Mouse (Mus musculus) gastrocnemius, postnatal 25 days (tissue): ENCODE results near the gene Gba2. TPM values are rescaled to one million over a fixed set of nuclear protein-coding genes. Genes with fewer than 3 reads are reported as not detected.

ENCODE experiments used
- DNase-seq: peaks from one replicate; pipeline ENCODE4 v3.0.0; 2022
- total RNA-seq, 2 experiments: library from RNA; stranded (reverse); gene quantifications; 1 replicate in 1 of 2; 2 replicates in 1 of 2; pipeline ENCODE4 v1.2.3; 2021

Gene Gba2
- total RNA-seq, 2 experiments from 2014 or later = 5.5 to 6.1 TPM

DNA sequence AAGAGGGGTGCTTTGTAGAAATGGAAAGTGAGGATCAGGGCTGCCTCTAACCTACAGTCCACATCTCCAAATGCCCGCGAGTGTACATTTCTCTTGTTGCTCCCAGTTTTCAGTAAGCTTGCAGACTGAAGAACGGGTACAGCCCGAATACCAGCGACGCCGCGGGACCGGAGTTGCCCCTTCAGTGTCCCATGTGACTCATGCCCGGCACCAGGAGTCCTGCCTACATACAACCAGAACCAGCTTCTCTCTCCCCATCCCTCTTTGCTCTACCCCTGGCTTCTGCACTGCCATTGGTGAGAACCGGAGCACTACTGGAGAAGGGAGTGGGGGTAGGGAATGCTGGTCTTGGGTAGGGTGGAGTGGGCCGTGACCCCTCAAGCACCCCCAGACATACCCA lies 2.7 kb upstream of the Gba2 start:
- DNase-seq = no peak

GRCm38 (mm10) chr4:43580721-43581120 lies 2.0 kb upstream of the Gba2 start:
- no peak for DNase-seq

DNA sequence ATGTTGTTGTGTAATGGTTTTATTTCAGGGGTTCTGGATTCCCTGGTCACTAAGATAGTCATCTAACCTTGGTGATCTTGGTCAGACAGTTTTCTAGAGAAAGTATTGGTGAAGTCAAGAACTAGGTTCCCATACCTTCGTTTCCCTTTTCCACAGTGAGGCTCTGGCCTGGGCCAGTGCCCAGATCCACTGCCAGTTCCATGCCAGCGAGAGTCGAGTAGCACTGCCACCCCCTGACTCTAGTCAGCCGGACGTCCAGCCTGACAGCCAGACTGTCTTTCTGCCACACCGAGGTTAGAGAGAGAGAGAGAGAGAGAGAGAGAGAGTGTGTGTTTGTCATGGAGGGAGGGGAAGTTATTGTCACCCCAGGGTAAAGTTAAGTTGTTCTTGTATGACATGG lies 1.1 kb upstream of the Gba2 start:
- DNase-seq = peak; percentile 11

GRCm38 (mm10) chr4:43579256-43579655 lies 583 bp upstream of the Gba2 start:
- no peak for DNase-seq

DNA sequence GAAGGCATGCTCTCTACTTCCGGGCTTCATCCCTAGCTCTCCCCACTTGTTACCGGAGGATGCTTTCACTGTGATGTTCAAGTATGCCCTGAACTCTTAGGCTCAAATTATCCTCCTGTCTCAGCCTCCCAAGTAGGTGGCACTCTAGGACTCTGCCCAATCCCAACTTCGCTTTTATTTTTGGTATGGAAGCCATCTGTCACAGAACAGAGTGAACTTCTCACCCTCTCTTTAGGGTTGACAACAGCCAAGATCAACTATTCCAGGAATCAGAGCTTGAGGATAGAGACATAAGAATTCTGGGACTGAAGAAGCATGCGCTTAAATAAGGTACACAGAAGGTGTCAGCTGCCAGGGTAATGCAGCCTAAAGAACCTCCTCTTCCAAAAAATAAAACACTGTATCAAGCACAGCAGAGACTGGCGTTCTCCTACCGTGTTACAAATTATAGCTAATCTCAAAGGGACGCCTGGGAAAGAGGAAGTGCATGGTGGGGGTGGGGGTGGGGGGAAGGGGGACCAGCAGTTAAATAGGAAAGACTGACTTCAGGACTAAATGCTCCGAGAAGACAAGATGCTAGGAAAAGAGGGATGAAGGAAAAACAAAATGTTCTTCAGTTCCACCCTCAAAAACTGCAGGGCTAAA lies 1.3 kb downstream of the Gba2 start:
- DNase-seq = no peak

DNA sequence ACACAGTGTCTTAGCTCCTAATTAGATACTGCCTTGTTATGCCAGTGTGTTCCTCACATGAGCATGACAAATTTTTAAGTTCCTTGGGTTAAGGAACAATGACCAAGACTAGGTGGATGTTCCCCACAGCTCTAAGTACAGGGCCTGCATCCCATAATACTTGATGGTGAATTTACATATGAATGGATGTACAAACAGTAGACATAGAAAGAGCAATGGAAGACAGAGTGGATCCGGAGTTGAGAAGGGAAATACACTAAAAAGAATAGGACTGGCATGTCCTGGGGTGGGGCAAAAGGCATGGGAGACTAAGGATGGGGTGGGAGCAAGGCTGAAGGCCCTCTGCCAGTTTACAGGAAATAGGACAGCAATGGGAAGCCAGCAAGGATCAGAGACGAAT lies 3.3 kb downstream of the Gba2 start:
- no peak for DNase-seq

DNA sequence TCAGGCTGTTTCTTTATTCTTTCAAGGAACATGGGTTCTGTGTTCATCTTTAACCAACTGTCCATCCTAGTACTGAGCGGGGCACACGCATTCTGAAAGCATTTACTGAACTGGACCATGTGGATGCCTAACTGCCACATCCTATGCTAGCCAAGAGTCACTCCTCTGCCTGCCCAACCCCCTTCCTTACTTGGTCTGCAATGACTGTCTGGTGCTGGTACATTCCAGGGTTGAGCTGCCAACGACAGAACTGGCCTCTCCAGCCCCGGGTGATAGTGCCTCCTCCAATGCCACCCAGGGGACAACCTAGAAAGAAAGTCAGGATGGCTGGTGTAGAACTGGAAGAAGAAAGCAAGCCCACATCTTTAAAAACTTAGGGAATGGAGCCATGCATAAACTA lies 5.1 kb downstream of the Gba2 start:
- no peak for DNase-seq

DNA sequence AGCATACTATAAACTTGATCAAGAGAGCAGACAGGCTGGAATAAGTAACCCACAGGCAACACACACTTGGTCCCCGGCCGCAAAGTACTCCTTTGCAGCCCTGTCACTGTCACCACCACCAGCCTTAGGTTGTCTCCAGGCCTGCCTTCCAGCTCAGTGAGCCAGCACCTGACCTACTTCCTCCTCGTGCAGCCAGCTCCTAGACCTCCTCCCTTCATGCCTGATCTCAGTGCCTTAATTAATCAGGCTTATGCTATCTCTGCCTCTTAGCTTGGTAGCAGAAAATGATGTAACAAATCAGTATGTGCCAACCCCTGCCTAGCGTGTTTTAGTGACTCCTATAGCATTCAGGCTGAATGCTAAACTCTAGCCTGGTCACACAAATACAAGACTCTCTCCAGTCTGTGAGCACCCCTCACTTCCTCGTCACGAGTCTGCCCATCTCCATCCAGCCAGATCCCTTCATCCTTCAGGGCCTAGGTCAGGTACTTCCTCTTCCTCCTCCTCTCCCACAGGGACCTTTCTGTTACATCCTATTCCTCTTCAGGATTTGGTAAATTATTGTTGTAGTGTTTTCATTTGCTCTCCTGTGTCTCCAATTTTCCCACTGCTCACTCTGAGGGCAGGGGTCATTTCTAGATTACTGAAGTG lies 7.2 kb downstream of the Gba2 start:
- no peak for DNase-seq

- no peak for DNase-seq
Measured at GRCm38 (mm10) chr4:43567140-43567539, 11.5 kb downstream of the Gba2 start.

- no peak for DNase-seq
Measured at GRCm38 (mm10) chr4:43564231-43564630, 14.4 kb downstream of the Gba2 start.

GRCm38 (mm10) chr4:43563601-43563875 lies 15.1 kb downstream of the Gba2 start:
- DNase-seq = no peak

DNA sequence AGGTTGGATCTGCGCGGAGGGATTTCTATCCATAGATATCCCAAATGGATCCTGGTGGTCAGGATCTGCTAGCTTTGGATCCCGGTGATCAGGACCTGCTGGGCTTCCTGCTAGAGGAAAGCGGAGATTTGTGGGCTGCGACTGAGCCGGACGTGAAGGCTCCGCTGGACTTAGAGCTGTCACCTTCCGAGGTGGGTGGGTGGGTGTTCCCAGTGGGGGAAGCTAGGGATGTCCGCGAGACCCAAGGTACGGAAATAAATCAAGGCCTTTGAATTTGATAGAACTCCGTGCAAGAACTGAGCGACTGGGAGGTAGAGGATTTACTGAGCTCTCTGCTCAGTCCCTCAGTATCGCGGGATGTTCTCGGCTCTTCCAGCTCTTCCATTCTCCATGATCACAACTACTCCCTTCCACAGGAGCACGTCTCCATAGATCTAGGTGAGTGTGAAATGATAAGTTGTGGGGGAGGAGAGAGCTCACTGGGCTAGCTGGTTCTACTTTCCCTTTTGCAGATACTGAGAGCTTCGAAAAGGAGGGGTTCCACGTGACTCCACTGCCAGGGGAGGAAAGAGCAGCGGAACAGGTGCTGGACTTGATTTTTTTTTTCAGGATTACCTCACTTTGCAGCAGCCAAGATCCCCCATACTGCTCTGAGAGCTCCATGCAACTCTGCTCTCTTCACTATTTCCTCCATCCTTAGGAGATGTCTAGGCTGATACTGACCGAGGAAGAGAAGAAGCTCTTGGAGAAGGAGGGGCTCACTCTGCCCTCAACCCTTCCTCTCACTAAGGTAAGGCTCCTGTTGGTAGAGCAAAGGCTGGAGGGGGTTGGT lies 15.7 kb downstream of the Gba2 start:
- DNase-seq = no peak

- DNase-seq = peak; percentile 93
Measured at GRCm38 (mm10) chr4:43561997-43562768, 16.5 kb downstream of the Gba2 start, which contains the start of the genes Creb3 and Tln1. Creb3 (plus strand) TSS chr4:43562332. Tln1 (minus strand) TSS chr4:43562691.

DNA sequence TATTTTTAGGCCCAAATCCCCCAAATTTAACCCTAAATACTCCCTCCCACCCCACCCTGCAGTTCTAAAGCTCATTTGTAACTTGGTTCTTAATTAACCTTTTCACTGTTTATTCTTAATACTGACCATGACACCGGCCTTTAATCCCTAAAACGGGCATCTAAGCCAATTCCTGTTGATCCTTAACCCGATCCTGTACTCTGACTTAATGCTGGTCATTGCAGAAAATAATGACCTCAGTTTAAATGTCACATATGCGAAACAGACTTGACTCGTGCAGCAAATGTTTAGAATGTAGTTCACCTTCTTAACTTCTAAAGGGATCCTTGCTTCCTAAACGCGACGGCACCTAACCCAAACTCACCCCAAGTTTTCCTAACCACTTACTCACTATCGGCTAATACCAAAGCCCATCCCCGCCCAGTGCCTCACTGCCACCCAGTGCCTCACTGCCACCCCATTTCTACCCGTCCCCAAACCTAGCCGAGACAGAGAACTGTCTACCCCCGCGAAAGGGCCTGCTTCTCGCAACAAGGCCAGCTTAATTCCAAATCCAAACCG lies 17.2 kb downstream of the Gba2 start:
- no peak for DNase-seq

DNA sequence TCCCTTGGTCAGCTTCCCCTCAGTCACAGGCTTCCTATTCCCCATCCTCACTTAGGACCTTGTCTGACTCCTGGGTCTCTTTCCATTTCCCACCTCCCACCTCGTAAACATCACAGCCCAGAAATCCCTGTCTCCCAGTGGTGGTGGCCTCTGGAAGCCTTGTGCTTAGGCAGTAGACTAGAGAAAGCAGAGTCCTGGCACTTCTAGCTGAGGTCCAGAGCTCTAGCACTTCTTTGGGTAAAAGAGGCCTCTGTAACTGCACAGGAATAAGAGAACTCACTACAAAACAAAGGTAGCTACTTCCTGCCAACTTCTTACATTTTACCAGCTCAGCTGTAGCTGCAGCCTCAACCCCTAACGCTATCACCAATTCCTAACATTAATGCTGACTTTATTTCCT lies 17.7 kb downstream of the Gba2 start:
- no peak for DNase-seq

DNA sequence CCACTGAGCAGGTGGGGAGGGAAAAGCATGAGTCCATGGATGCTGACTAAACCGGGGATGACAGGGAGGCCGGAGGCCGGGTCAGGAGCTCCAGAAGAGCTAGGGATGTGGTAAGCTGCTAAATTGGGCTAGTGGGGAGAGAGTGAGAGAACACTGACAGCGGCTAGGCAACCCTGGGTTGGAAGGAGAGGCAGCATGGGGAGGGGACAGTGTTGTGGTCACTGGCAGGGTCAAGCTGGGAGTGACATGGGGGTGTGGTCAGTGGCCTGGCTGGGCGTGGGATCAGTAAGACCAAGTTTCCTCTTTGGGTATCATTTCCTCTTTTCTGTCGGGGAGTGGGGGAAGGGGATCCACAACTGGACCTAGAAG lies 18.4 kb downstream of the Gba2 start:
- peak; percentile 65 for DNase-seq

DNA sequence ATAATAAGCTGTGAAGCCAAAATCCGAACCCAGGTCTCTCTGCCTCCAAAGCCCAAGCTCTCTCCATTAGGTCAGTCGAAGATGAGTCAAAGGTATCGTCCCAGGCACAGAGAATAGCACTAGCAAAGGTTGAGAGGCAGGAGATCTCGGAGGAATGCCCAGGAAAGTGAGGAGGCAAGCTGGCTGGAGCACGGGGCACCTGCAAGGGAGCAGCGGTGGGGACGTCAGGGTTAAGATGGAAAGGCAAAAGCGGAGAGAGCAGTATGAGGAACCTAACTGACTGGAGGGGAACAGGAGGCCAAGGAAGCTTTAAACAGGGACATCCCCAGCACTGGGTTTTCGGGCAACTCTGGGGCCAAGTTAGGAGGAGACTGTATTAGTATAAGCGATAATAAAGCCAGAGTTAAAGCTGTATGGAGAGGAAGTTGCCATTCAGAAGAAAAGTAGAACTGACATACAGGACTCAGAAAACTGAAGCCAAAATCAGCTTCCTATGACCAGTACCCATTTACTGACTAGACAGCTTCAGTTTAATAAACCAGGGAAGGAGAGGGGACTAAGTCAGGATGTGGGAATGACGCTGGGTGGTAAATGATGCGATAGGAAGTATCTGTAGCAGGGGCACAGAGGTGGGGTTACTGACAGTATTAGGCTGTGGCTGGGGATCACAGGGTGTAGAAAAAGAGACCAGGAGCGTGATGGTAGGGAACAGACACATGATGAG lies 19.0 kb downstream of the Gba2 start:
- no peak for DNase-seq

DNA sequence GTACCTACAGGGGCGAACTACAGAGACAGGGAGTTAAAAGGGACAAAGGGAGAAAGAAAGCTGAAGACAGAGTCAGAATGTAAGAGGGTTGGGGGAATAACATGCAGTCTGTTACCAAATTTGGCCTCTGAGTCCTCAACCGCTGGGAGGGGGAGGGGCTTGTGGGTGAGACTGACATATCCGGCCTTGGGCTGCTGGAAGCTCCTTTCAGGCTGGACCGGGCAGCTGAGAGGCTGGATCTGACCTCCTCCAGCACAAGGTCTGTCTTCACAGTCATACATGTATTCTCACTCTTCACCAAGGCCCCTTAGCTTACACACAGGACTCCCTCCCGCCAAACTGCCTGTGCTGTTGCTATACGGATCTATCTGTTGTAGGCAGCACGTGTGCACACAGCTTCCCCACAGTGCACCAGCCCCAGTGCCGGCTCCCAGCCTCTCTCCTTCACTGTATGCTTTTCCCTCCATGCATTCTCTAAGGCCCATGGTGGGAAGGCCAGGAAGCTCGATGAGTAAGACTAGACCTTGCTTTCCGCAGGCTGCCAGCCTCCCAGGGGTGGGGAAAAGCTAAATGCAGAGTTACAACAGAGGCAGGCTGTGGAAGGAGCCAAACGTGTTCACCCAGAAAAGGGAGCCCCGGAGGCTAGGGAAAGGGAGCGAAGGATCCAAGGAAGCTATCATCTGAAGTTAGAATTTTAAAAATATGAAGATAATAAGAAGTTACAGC lies 19.9 kb downstream of the Gba2 start:
- DNase-seq = peak; percentile 56

DNA sequence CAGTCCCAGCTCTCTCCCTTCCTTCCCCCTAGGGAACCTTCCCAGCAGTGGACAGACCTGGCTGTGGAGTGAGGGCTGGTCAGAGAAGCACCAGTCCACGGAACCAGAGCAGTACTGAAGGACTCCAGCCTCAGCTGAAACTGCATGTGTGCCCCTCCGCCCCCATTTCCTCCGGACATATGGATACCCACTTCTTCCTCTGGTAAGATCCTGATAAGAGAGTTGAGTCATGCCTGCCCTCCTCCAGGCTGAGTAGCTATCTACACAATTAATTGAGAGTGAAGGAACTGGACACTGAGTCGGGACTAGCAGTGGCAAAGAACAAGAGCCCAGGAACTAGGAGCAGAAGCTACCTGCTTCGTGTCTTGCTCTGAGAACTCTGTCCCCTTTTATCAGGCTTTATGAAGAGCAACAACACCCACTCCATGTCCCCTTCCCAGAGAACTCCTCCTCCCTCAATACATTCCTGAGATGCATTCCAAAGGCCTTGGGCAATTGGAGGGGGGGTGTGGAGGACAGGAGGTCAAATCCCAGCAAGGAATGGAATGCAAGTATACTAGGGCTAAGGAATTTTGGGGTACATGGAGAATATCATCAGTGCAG lies 20.5 kb downstream of the Gba2 start:
- DNase-seq = no peak

GRCm38 (mm10) chr4:43555926-43556325 lies 22.7 kb downstream of the Gba2 start:
- no peak for DNase-seq

DNA sequence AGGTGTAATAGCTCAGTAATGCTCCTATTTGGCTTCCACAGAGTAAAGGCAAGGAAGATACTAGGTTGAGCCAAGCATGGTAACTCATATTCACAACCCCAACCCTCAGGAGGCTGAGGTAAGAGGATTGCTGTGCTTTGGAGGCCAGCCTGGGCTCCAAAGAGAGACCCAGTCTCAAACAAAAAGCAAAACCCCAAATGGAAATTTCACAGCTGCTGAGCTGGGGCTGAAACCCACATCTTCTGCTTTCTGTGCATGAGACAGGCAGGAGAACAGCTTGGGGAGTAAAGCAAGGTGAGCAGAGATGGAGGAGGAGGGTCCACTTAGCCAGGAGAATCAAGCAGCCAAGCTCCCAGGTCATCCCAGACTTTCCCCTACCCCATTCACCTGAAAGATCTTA lies 24.8 kb downstream of the Gba2 start:
- no peak for DNase-seq
